Mouse (Mus musculus): ENCODE data around the gene Olfr1505.

Gene Olfr1505

GRCm38 (mm10) chr19:13913230-13913629, at the start of gene Olfr1505:
Gene Olfr1505 (plus strand): TSS chr19:13913530.
- no peak for DNase-seq (ENCODE audit: low spot score in 2 of 2)

- no peak for DNase-seq (ENCODE audit: low spot score in 2 of 2)
Measured at GRCm38 (mm10) chr19:13897828-13898227, 15.5 kb upstream of the Olfr1505 start, which contains the start of gene Olfr1504. Gene Olfr1504 (minus strand): TSS chr19:13897928.
